In genomic region chr7:142317216-142317615, GRCm38 (mm10) we compare ENCODE assay signal across 28 mouse cellular contexts. TPM values are rescaled to one million over a fixed set of nuclear protein-coding genes. Genes with fewer than 3 reads are reported as not detected.
DNase-seq lines count a peak whose midpoint lies in the region; ATAC-seq lines count a peak whose summit lies in the region.
"Had no signal": no experiment of that assay in that cellular context is flagged by ENCODE, and none has a peak within 500 bp of the region (broad histone marks: within the 10 kb centered on the region; RNA-seq: fewer than 3 reads in every experiment).

No protein-coding gene starts in this region.

- no peaks in the 10 kb centered on the region for H3K27me3 ChIP-seq in heart, embryonic 10.5 days (ENCODE audit: insufficient read depth, poor library complexity, severe bottlenecking)
- H3K27me3 ChIP-seq in hindbrain, embryonic 16.5 days (replicated peaks; ENCODE audit: control insufficient read depth, insufficient read depth, low read length): no peaks in the 10 kb centered on the region
- H3K27me3 ChIP-seq in hindbrain, embryonic 14.5 days (ENCODE audit: control insufficient read depth, insufficient read depth, low read length): no peaks in the 10 kb centered on the region
- H3K27me3 ChIP-seq in stomach, embryonic 16.5 days (ENCODE audit: control insufficient read depth, insufficient read depth, low read length): no peaks in the 10 kb centered on the region
- no peaks in the 10 kb centered on the region for H3K27me3 ChIP-seq in midbrain, embryonic 13.5 days
- H3K27me3 ChIP-seq: kidney, embryonic 15.5 days had no signal

- no peaks in the 10 kb centered on the region for H3K9me3 ChIP-seq in heart, embryonic 10.5 days
- H3K9me3 ChIP-seq in hindbrain, embryonic 16.5 days (ENCODE audit: control insufficient read depth, low read length): no peaks in the 10 kb centered on the region
- no peaks in the 10 kb centered on the region for H3K9me3 ChIP-seq in hindbrain, embryonic 14.5 days (ENCODE audit: control insufficient read depth, low read length)
- no peaks in the 10 kb centered on the region for H3K9me3 ChIP-seq in stomach, embryonic 16.5 days (replicated peaks; ENCODE audit: control insufficient read depth, low read length)
- H3K9me3 ChIP-seq in midbrain, embryonic 13.5 days: no peaks in the 10 kb centered on the region
- H3K9me3 ChIP-seq: forebrain, embryonic 12.5 days; kidney, embryonic 15.5 days had no signal

- 47% methylated on average over 5 of the region's 5 CpGs for WGBS in heart, embryonic 10.5 days
- WGBS in hindbrain, embryonic 16.5 days: 83% methylated on average over 5 of the region's 5 CpGs
- WGBS in hindbrain, embryonic 14.5 days: 82% methylated on average over 5 of the region's 5 CpGs
- WGBS in stomach, embryonic 16.5 days: 53% methylated on average over 5 of the region's 5 CpGs
- WGBS in midbrain, embryonic 13.5 days: 91% methylated on average over 5 of the region's 5 CpGs

- H3K4me2 ChIP-seq in hindbrain, embryonic 16.5 days (ENCODE audit: low read length): no peak overlapping the region
- no peak overlapping the region for H3K4me2 ChIP-seq in hindbrain, embryonic 14.5 days (replicated peaks)
- no peak overlapping the region for H3K4me2 ChIP-seq in stomach, embryonic 16.5 days (ENCODE audit: low read depth, low read length)
- H3K4me2 ChIP-seq in midbrain, embryonic 13.5 days (replicated peaks): no peak overlapping the region
- H3K4me2 ChIP-seq: forebrain, embryonic 12.5 days; kidney, embryonic 15.5 days had no signal

- no peaks in the 10 kb centered on the region for H3K36me3 ChIP-seq in heart, embryonic 10.5 days
- H3K36me3 ChIP-seq in hindbrain, embryonic 16.5 days (ENCODE audit: control insufficient read depth, insufficient read depth, low read length): no peaks in the 10 kb centered on the region
- no peaks in the 10 kb centered on the region for H3K36me3 ChIP-seq in hindbrain, embryonic 14.5 days (replicated peaks; ENCODE audit: control insufficient read depth, insufficient read depth)
- H3K36me3 ChIP-seq in stomach, embryonic 16.5 days (ENCODE audit: control insufficient read depth, insufficient read depth, low read length): no peaks in the 10 kb centered on the region
- no peaks in the 10 kb centered on the region for H3K36me3 ChIP-seq in midbrain, embryonic 13.5 days
- H3K36me3 ChIP-seq: forebrain, embryonic 12.5 days; kidney, embryonic 15.5 days had no signal

- H3K4me3 ChIP-seq in heart, embryonic 10.5 days: no peak overlapping the region
- H3K4me3 ChIP-seq in hindbrain, embryonic 16.5 days (ENCODE audit: low read length): no peak overlapping the region
- H3K4me3 ChIP-seq in hindbrain, embryonic 14.5 days (replicated peaks; ENCODE audit: low read length): no peak overlapping the region
- H3K4me3 ChIP-seq in stomach, embryonic 16.5 days (replicated peaks; ENCODE audit: low read length): no peak overlapping the region
- no peak overlapping the region for H3K4me3 ChIP-seq in midbrain, embryonic 13.5 days (replicated peaks)
- H3K4me3 ChIP-seq: forebrain, embryonic 12.5 days; gastrocnemius, adult 2 months; kidney, embryonic 15.5 days had no signal

- 0 out of 2 replicates have a peak, but pooled peaks have one; percentile 1 for ATAC-seq in hindbrain, embryonic 16.5 days
- ATAC-seq in hindbrain, embryonic 14.5 days (ENCODE audit: low FRiP score): no peak
- ATAC-seq in stomach, embryonic 16.5 days (ENCODE audit: insufficient read depth, low FRiP score): no peak
- ATAC-seq in midbrain, embryonic 13.5 days: no peak
- ATAC-seq: CD4-positive, CD25-positive, alpha-beta regulatory T cell, adult 4 months; inflammation-experienced regulatory T-cells, adult 6 months; lung, postnatal 0 days; Patski had no signal

- peak overlapping the region; percentile 82 for H3K27ac ChIP-seq in heart, embryonic 10.5 days
- H3K27ac ChIP-seq in hindbrain, embryonic 16.5 days (ENCODE audit: low read depth, low read length): no peak overlapping the region
- no peak overlapping the region for H3K27ac ChIP-seq in hindbrain, embryonic 14.5 days
- H3K27ac ChIP-seq in stomach, embryonic 16.5 days (ENCODE audit: low read length): no peak overlapping the region; the same call in 1 of the 2 replicates
- H3K27ac ChIP-seq in midbrain, embryonic 13.5 days: no peak overlapping the region
- H3K27ac ChIP-seq: forebrain, embryonic 12.5 days; gastrocnemius, adult 2 months; kidney, embryonic 15.5 days had no signal

- H3K9ac ChIP-seq in hindbrain, embryonic 16.5 days (ENCODE audit: low read depth, low read length): no peak overlapping the region
- H3K9ac ChIP-seq in hindbrain, embryonic 14.5 days: no peak overlapping the region
- H3K9ac ChIP-seq in stomach, embryonic 16.5 days (ENCODE audit: low read length): peak overlapping the region; percentile 4; the same call in 1 of the 2 replicates
- no peak overlapping the region for H3K9ac ChIP-seq in midbrain, embryonic 13.5 days (replicated peaks)
- H3K9ac ChIP-seq: forebrain, embryonic 12.5 days; kidney, embryonic 15.5 days had no signal

- DNase-seq in heart, embryonic 10.5 days (ENCODE audit: low spot score): no peak
- DNase-seq in heart, postnatal 25 days (ENCODE audit: low spot score): no peak
- no peak for DNase-seq in hindbrain, embryonic 14.5 days (ENCODE audit: low spot score)
- peak; percentile 42 for DNase-seq in thymus, postnatal 25 days
- no peak for DNase-seq in thymus, postnatal 36 days

- peaks cover 59% of the 10 kb centered on the region for H3K4me1 ChIP-seq in heart, embryonic 10.5 days
- peaks cover 12% of the 10 kb centered on the region for H3K4me1 ChIP-seq in hindbrain, embryonic 16.5 days (ENCODE audit: control insufficient read depth, insufficient read depth, low read depth, low read length)
- peaks cover 21% of the 10 kb centered on the region; the same call in 1 of the 2 replicates for H3K4me1 ChIP-seq in hindbrain, embryonic 14.5 days (replicated peaks; ENCODE audit: control insufficient read depth, insufficient read depth, low read length)
- peaks cover 19% of the 10 kb centered on the region for H3K4me1 ChIP-seq in stomach, embryonic 16.5 days (ENCODE audit: control insufficient read depth, insufficient read depth, low read length)
- H3K4me1 ChIP-seq in midbrain, embryonic 13.5 days (replicated peaks): peaks cover 31% of the 10 kb centered on the region

- intact Hi-C loops in heart, postnatal 25 days (cut with DNase I): loop anchor here (2.0 to 5.0 kb wide), 3 partner anchors 120 to 360 kb away; partner anchors contain the start of gene Tnnt3

RNA-seq across cellular contexts. Expression of gene Krtap5-4, which starts 13.9 kb away (rescaled TPM):
- polyA plus RNA-seq in heart, embryonic 10.5 days (2016; fragmentation: Nextera tagmentation; extraction: Ambion mirVana): 0.34 TPM in 1 of 2 replicates, not detected in the other
- total RNA-seq in heart, postnatal 25 days (2021): not detected
- not detected in 2 replicates for polyA plus RNA-seq in hindbrain, embryonic 16.5 days (2015; fragmentation: Nextera tagmentation; extraction: Ambion mirVana)
- not detected in 2 replicates for polyA plus RNA-seq in hindbrain, embryonic 14.5 days (2014; fragmentation: Nextera tagmentation; extraction: Ambion mirVana)
- polyA plus RNA-seq in stomach, embryonic 16.5 days (2015; fragmentation: Nextera tagmentation; extraction: Ambion mirVana): not detected in 2 replicates
- polyA plus RNA-seq in midbrain, embryonic 13.5 days (2015; fragmentation: Nextera tagmentation; extraction: Ambion mirVana): not detected in 2 replicates
- total RNA-seq: adrenal gland, postnatal 10 days; ES-E14; gastrocnemius, adult 2 months; granulocyte monocyte progenitor cell, adult 5-6 weeks; hematopoietic stem cell, adult 5-6 weeks; layer of hippocampus, postnatal 10 days; left cerebral cortex, adult 8-10 months; neutrophil, adult 5-6 weeks had no signal
- polyA plus RNA-seq: brain, embryonic 14.5 days; CD4-positive, CD25-positive, alpha-beta regulatory T cell, adult 4 months; forebrain, embryonic 12.5 days; inflammation-experienced regulatory T-cells, adult 6 months; kidney, embryonic 15.5 days; limb, embryonic 14.5 days; liver, embryonic 16.5 days; lung, postnatal 0 days; midbrain, embryonic 16.5 days; Patski; stomach, embryonic 14.5 days had no signal

RNA-seq across cellular contexts. Expression of gene Krtap5-1, which starts 20.3 kb away (rescaled TPM):
- not detected in 2 replicates for polyA plus RNA-seq in heart, embryonic 10.5 days (2016; fragmentation: Nextera tagmentation; extraction: Ambion mirVana)
- total RNA-seq in heart, postnatal 25 days (2021): not detected
- polyA plus RNA-seq in hindbrain, embryonic 16.5 days (2015; fragmentation: Nextera tagmentation; extraction: Ambion mirVana): not detected in 2 replicates
- not detected in 2 replicates for polyA plus RNA-seq in hindbrain, embryonic 14.5 days (2014; fragmentation: Nextera tagmentation; extraction: Ambion mirVana)
- not detected in 2 replicates for polyA plus RNA-seq in stomach, embryonic 16.5 days (2015; fragmentation: Nextera tagmentation; extraction: Ambion mirVana)
- polyA plus RNA-seq in midbrain, embryonic 13.5 days (2015; fragmentation: Nextera tagmentation; extraction: Ambion mirVana): not detected in 2 replicates
- total RNA-seq: adrenal gland, postnatal 10 days; ES-E14; gastrocnemius, adult 2 months; granulocyte monocyte progenitor cell, adult 5-6 weeks; hematopoietic stem cell, adult 5-6 weeks; layer of hippocampus, postnatal 10 days; left cerebral cortex, adult 8-10 months; neutrophil, adult 5-6 weeks had no signal
- polyA plus RNA-seq: brain, embryonic 14.5 days; CD4-positive, CD25-positive, alpha-beta regulatory T cell, adult 4 months; embryonic facial prominence, embryonic 11.5 days; forebrain, embryonic 12.5 days; inflammation-experienced regulatory T-cells, adult 6 months; kidney, embryonic 15.5 days; limb, embryonic 14.5 days; liver, embryonic 16.5 days; lung, postnatal 0 days; midbrain, embryonic 16.5 days; Patski; stomach, embryonic 14.5 days had no signal

RNA-seq across cellular contexts. Expression of gene Gm4559, which starts 43.1 kb away (rescaled TPM):
- not detected in 2 replicates for polyA plus RNA-seq in heart, embryonic 10.5 days (2016; fragmentation: Nextera tagmentation; extraction: Ambion mirVana)
- total RNA-seq in heart, postnatal 25 days (2021): not detected
- polyA plus RNA-seq in hindbrain, embryonic 16.5 days (2015; fragmentation: Nextera tagmentation; extraction: Ambion mirVana): not detected in 2 replicates
- polyA plus RNA-seq in hindbrain, embryonic 14.5 days (2014; fragmentation: Nextera tagmentation; extraction: Ambion mirVana): not detected in 2 replicates
- not detected in 2 replicates for polyA plus RNA-seq in stomach, embryonic 16.5 days (2015; fragmentation: Nextera tagmentation; extraction: Ambion mirVana)
- polyA plus RNA-seq in midbrain, embryonic 13.5 days (2015; fragmentation: Nextera tagmentation; extraction: Ambion mirVana): not detected in 2 replicates
- total RNA-seq: adrenal gland, postnatal 10 days; ES-E14; gastrocnemius, adult 2 months; granulocyte monocyte progenitor cell, adult 5-6 weeks; hematopoietic stem cell, adult 5-6 weeks; layer of hippocampus, postnatal 10 days; left cerebral cortex, adult 8-10 months; neutrophil, adult 5-6 weeks had no signal
- polyA plus RNA-seq: brain, embryonic 14.5 days; CD4-positive, CD25-positive, alpha-beta regulatory T cell, adult 4 months; embryonic facial prominence, embryonic 11.5 days; forebrain, embryonic 12.5 days; inflammation-experienced regulatory T-cells, adult 6 months; kidney, embryonic 15.5 days; limb, embryonic 14.5 days; liver, embryonic 16.5 days; lung, postnatal 0 days; midbrain, embryonic 16.5 days; Patski; stomach, embryonic 14.5 days had no signal

RNA-seq across cellular contexts. Expression of gene Ifitm10, which starts 56.3 kb away (rescaled TPM):
- polyA plus RNA-seq in heart, embryonic 10.5 days (2016; fragmentation: Nextera tagmentation; extraction: Ambion mirVana): 7.7 and 12.5 TPM in 2 replicates
- total RNA-seq in heart, postnatal 25 days (2021): 1 to 10 TPM; 1.8 to 2.0 TPM
- 13.3 and 14.9 TPM in 2 replicates for polyA plus RNA-seq in hindbrain, embryonic 16.5 days (2015; fragmentation: Nextera tagmentation; extraction: Ambion mirVana)
- 6.4 and 7.3 TPM in 2 replicates for polyA plus RNA-seq in hindbrain, embryonic 14.5 days (2014; fragmentation: Nextera tagmentation; extraction: Ambion mirVana)
- polyA plus RNA-seq in stomach, embryonic 16.5 days (2015; fragmentation: Nextera tagmentation; extraction: Ambion mirVana): 3.7 and 5.2 TPM in 2 replicates
- 1.9 and 2.3 TPM in 2 replicates for polyA plus RNA-seq in midbrain, embryonic 13.5 days (2015; fragmentation: Nextera tagmentation; extraction: Ambion mirVana)
- total RNA-seq: hematopoietic stem cell, adult 5-6 weeks had no signal

RNA-seq across cellular contexts. Expression of gene Gm2431, which starts 59.1 kb away (rescaled TPM):
- not detected in 2 replicates for polyA plus RNA-seq in heart, embryonic 10.5 days (2016; fragmentation: Nextera tagmentation; extraction: Ambion mirVana)
- total RNA-seq in heart, postnatal 25 days (2021): not detected
- not detected in 2 replicates for polyA plus RNA-seq in hindbrain, embryonic 16.5 days (2015; fragmentation: Nextera tagmentation; extraction: Ambion mirVana)
- polyA plus RNA-seq in hindbrain, embryonic 14.5 days (2014; fragmentation: Nextera tagmentation; extraction: Ambion mirVana): not detected in 2 replicates
- not detected in 2 replicates for polyA plus RNA-seq in stomach, embryonic 16.5 days (2015; fragmentation: Nextera tagmentation; extraction: Ambion mirVana)
- polyA plus RNA-seq in midbrain, embryonic 13.5 days (2015; fragmentation: Nextera tagmentation; extraction: Ambion mirVana): not detected in 2 replicates
- total RNA-seq: adrenal gland, postnatal 10 days; ES-E14; gastrocnemius, adult 2 months; granulocyte monocyte progenitor cell, adult 5-6 weeks; hematopoietic stem cell, adult 5-6 weeks; layer of hippocampus, postnatal 10 days; left cerebral cortex, adult 8-10 months; neutrophil, adult 5-6 weeks had no signal
- polyA plus RNA-seq: brain, embryonic 14.5 days; CD4-positive, CD25-positive, alpha-beta regulatory T cell, adult 4 months; embryonic facial prominence, embryonic 11.5 days; forebrain, embryonic 12.5 days; inflammation-experienced regulatory T-cells, adult 6 months; kidney, embryonic 15.5 days; limb, embryonic 14.5 days; liver, embryonic 16.5 days; lung, postnatal 0 days; midbrain, embryonic 16.5 days; Patski; stomach, embryonic 14.5 days had no signal
